Mouse (Mus musculus) kidney, adult 2 months (tissue): ENCODE results near the gene Atp2b1.

ENCODE experiments used
- CTCF ChIP-seq: fragments of 200-500 bp; conservative IDR thresholded peaks from 2 replicates; pipeline ENCODE4 v1.5.1; 2011; ENCODE audit warnings: low read depth, mild to moderate bottlenecking, control low read depth, low read length, moderate library complexity, mixed read lengths; ENCODE audit not compliant: insufficient read depth, insufficient read length
- POLR2A ChIP-seq: fragments of 200-500 bp; IDR thresholded peaks from one replicate; pipeline ENCODE4 v1.6.1; 2011; ENCODE audit warnings: low read depth, low read length, control low read depth

- TF ChIP-seq CTCF (no peak), POLR2A (no peak)
These were observed 147.2 kb downstream of the Atp2b1 start for GRCm38 (mm10) chr10:99061418-99061817.
